Mouse (Mus musculus) heart, embryonic 13.5 days (tissue): ENCODE results near the gene Nras. TPM values are rescaled to one million over a fixed set of nuclear protein-coding genes. Genes with fewer than 3 reads are reported as not detected.

ENCODE experiments used
- ATAC-seq: fragments of 200-750 bp; cut with Nextera tagmentation; 2 replicates; pipeline ENCODE4 v1.8.0; 2017; ENCODE audit warnings: moderate TSS enrichment; ENCODE audit not compliant: insufficient number of reproducible peaks, low FRiP score, low TSS enrichment; ENCODE audit errors: extremely low read depth
- H3K27ac ChIP-seq: fragments of 300-500 bp; sonication (generic); replicated peaks from 2 replicates; pipeline ENCODE4 v1.5.1; 2015; ENCODE audit warnings: moderate library complexity, mild to moderate bottlenecking, inconsistent platforms
- H3K27me3 ChIP-seq: fragments of 300-500 bp; sonication (generic); replicated peaks from 2 replicates; pipeline ENCODE4 v1.6.1; 2015; ENCODE audit warnings: mild to moderate bottlenecking, inconsistent platforms
- H3K36me3 ChIP-seq: fragments of 300-500 bp; sonication (generic); 2 replicates; pipeline ENCODE4 v1.6.1; 2015; ENCODE audit warnings: mild to moderate bottlenecking, inconsistent platforms
- H3K4me1 ChIP-seq: fragments of 300-500 bp; sonication (generic); 2 replicates; pipeline ENCODE4 v1.6.1; 2015; ENCODE audit warnings: inconsistent platforms
- H3K4me2 ChIP-seq: fragments of 300-500 bp; sonication (generic); 2 replicates; pipeline ENCODE4 v1.6.1; 2015; ENCODE audit warnings: inconsistent platforms, mild to moderate bottlenecking, moderate library complexity
- H3K4me3 ChIP-seq: fragments of 300-500 bp; sonication (generic); 2 replicates; pipeline ENCODE4 v1.5.1; 2015; ENCODE audit warnings: moderate library complexity, mild to moderate bottlenecking, inconsistent platforms
- H3K9ac ChIP-seq: fragments of 300-500 bp; sonication (generic); 2 replicates; pipeline ENCODE4 v1.6.1; 2015; ENCODE audit warnings: inconsistent platforms, mild to moderate bottlenecking, moderate library complexity
- H3K9me3 ChIP-seq: fragments of 300-500 bp; sonication (generic); 2 replicates; pipeline ENCODE4 v1.6.1; 2016; ENCODE audit warnings: inconsistent platforms
- WGBS: fragments of 180-500 bp; shearing (Covaris S2); methylation state at CpG from one replicate; pipeline ENCODE4 v1.1.7; 2015; ENCODE audit warnings: mixed read lengths; 5-methylcytosine and 5-hydroxymethylcytosine counted together
- polyA plus RNA-seq: library from polyadenylated mRNA; unstranded; fragments of >200 nt; fragmentation: Nextera tagmentation; extraction: Ambion mirVana; gene quantifications from 2 replicates; pipeline ENCODE4 v1.2.1, GENCODE M21; 2015

The Nras gene
- polyA plus RNA-seq, 1 experiment from 2014 or later, result 82.4 TPM

- no peak for ATAC-seq
- 65% methylated on average over 6 of the region's 6 CpGs for WGBS
- peaks cover 14% of the 10 kb centered on the region for H3K4me1 ChIP-seq
Measured at GRCm38 (mm10) chr3:103099667-103100066, 41.6 kb downstream of the Nras start.

DNA sequence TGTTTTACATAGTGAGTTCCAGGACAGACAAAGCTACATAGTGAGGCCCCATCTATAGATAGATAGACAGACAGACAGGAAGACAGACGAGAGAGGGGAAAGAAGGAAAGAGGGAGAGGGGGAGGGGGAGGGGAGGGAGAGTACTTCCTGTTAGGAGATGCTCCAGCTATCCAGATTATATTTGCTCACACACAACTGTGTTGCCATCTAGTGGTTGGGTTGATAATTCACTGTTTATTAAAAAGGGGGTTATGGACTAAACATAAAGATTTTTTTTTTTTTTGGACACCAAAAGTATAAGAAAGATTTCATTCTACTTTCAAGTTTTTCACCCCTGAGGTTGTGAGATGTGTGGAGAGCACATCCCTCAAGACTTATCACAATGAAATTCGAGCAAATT, 42.6 kb downstream of the Nras start:
- 44% methylated on average over 2 of the region's 2 CpGs for WGBS
- no peak overlapping the region for H3K9ac ChIP-seq
- H3K4me3 ChIP-seq, result no peak overlapping the region
- H3K36me3 ChIP-seq, result no peaks in the 10 kb centered on the region
- no peak overlapping the region for H3K27ac ChIP-seq
- ATAC-seq, result no peak
- H3K27me3 ChIP-seq, result no peaks in the 10 kb centered on the region
- peaks cover 14% of the 10 kb centered on the region for H3K4me1 ChIP-seq
- H3K4me2 ChIP-seq, result no peak overlapping the region
- no peaks in the 10 kb centered on the region for H3K9me3 ChIP-seq

More at GRCm38 (mm10) chr3:103099667-103100066, 41.6 kb downstream of the Nras start:
- Histone ChIP-seq H3K36me3 (no peaks in the 10 kb centered on the region), H3K27me3 (no peaks in the 10 kb centered on the region), H3K9me3 (no peaks in the 10 kb centered on the region), H3K4me2 (no peak overlapping the region), H3K27ac (no peak overlapping the region), H3K4me3 (no peak overlapping the region), H3K9ac (no peak overlapping the region)

DNA sequence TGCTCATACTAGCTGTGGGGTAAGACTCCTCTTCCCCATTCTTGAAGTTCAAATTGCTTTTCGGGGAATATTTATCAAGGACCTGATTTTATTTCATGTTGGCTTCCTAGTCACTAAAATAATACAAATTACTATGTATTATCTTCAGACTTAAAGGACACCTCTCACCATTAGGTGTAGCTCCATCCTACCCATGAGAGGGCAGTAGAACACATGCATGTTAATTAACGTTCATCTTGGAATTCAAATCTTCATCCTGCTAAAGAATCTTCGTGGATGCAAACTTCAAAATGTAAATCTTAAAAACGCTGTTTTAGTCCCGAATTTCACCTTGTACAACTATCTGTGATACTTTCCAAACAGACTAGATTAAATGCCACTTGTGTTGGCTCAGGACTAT, 43.1 kb downstream of the Nras start:
- no peak overlapping the region for H3K4me3 ChIP-seq
- no peak overlapping the region for H3K9ac ChIP-seq
- H3K36me3 ChIP-seq, result no peaks in the 10 kb centered on the region
- 58% methylated on average over 5 of the region's 5 CpGs for WGBS
- no peak for ATAC-seq
- H3K27ac ChIP-seq, result no peak overlapping the region
- no peaks in the 10 kb centered on the region for H3K27me3 ChIP-seq
- H3K4me2 ChIP-seq, result peak overlapping the region; percentile 93
- no peaks in the 10 kb centered on the region for H3K9me3 ChIP-seq
- peaks cover 14% of the 10 kb centered on the region for H3K4me1 ChIP-seq

GRCm38 (mm10) chr3:103101909-103102308, 43.8 kb downstream of the Nras start:
- Histone ChIP-seq H3K4me3 (peak overlapping the region; percentile 85), H3K27me3 (no peaks in the 10 kb centered on the region), H3K27ac (peak overlapping the region; percentile 63), H3K9me3 (no peaks in the 10 kb centered on the region), H3K9ac (peak overlapping the region; percentile 87), H3K36me3 (no peaks in the 10 kb centered on the region), H3K4me2 (peak overlapping the region; percentile 93), H3K4me1 (peaks cover 14% of the 10 kb centered on the region)
- 1% methylated on average over 14 of the region's 14 CpGs for WGBS
- no peak for ATAC-seq

GRCm38 (mm10) chr3:103102454-103103390, 44.6 kb downstream of the Nras start, which contains the start of gene Dennd2c:
Gene Dennd2c (plus strand): TSS chr3:103102604.
- H3K9ac ChIP-seq, result peak within 1 kb of the TSS; percentile 87

GRCm38 (mm10) chr3:103107565-103108240, 49.6 kb downstream of the Nras start:
- Histone ChIP-seq H3K9me3 (no peaks in the 10 kb centered on the region), H3K27me3 (no peaks in the 10 kb centered on the region), H3K4me1 (peaks cover 13% of the 10 kb centered on the region), H3K9ac (no peak overlapping the region), H3K4me3 (no peak overlapping the region), H3K27ac (no peak overlapping the region), H3K36me3 (no peaks in the 10 kb centered on the region), H3K4me2 (no peak overlapping the region; the same call in 1 of the 2 replicates)
- WGBS, result 72% methylated on average over 7 of the region's 7 CpGs
- ATAC-seq, result no peak; the same call in 1 of the 2 replicates

More at GRCm38 (mm10) chr3:103102454-103103390, 44.6 kb downstream of the Nras start, which contains the start of gene Dennd2c:
- H3K4me3 ChIP-seq, result peak within 1 kb of the TSS; percentile 85
- H3K27ac ChIP-seq, result peak within 1 kb of the TSS; percentile 75
- peak within 1 kb of the TSS; percentile 93 for H3K4me2 ChIP-seq
- WGBS, result under 1% methylated on average over 72 of the region's 72 CpGs
- H3K4me1 ChIP-seq, result peaks cover 14% of the 10 kb centered on the region
- H3K9me3 ChIP-seq, result no peaks in the 10 kb centered on the region
- ATAC-seq, result peak; percentile 98
- H3K36me3 ChIP-seq, result no peaks in the 10 kb centered on the region
- no peaks in the 10 kb centered on the region for H3K27me3 ChIP-seq

DNA sequence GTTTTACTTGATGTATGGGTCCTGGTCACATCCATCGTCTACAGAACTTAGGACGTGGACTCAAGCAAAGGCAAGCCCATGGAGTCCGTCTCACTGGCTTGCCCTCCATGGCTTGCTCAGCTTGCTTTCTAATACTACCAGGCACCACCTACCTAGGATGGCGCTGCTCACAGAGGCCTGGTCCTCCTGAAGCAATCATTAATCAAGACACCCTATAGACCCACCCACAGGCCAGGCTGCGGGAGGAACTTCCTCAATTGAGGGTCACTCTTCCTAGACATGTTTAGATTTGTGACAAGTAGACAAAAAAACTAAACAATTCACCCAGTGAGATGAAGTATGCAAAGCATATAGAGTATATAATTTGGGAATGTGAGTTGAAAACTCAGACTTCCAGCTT, 54.1 kb downstream of the Nras start:
- Histone ChIP-seq H3K4me3 (no peak overlapping the region), H3K4me2 (no peak overlapping the region), H3K27ac (no peak overlapping the region), H3K36me3 (no peaks in the 10 kb centered on the region), H3K4me1 (peaks cover 6% of the 10 kb centered on the region; the same call in 1 of the 2 replicates), H3K9ac (no peak overlapping the region), H3K9me3 (no peaks in the 10 kb centered on the region), H3K27me3 (0 out of 2 replicates have a peak, but pooled peaks cover 7% of the 10 kb centered on the region)
- ATAC-seq, result no peak
- WGBS, result 81% methylated on average over 5 of the region's 5 CpGs

Other genes starting within 250 kb of the Nras start
- gene Sycp1, start 122.2 kb upstream of the Nras start, polyA plus RNA-seq, result not detected in 2 replicates
- gene Nr1h5, start 94.2 kb upstream of the Nras start, polyA plus RNA-seq, result 0.17 and 0.36 TPM in 2 replicates
- gene Sike1, start 62.6 kb upstream of the Nras start, polyA plus RNA-seq, result 64.5 and 70.0 TPM in 2 replicates
- gene Csde1, start 37.9 kb upstream of the Nras start, polyA plus RNA-seq, result 249 and 271 TPM in 2 replicates
- 0.09 and 0.16 TPM in 2 replicates for gene Ampd1, start 15.7 kb downstream of the Nras start, polyA plus RNA-seq
- gene Dennd2c, start 44.3 kb downstream of the Nras start, polyA plus RNA-seq, result 3.0 and 3.7 TPM in 2 replicates
- gene Bcas2, start 113.4 kb downstream of the Nras start, polyA plus RNA-seq, result 121 and 139 TPM in 2 replicates
- 9.8 and 11.8 TPM in 2 replicates for gene Trim33, start 221.0 kb downstream of the Nras start, polyA plus RNA-seq